Mouse (Mus musculus) E14TG2a.4 (cell line): ENCODE data around the gene Pkn1.

Experiments
- H3K27me3 ChIP-seq: 2 replicates; pipeline ENCODE4 v1.6.1; 2014; ENCODE audit warnings: low read length, control low read depth; ENCODE audit not compliant: insufficient read depth
- H3K36me3 ChIP-seq: 2 replicates; pipeline ENCODE4 v1.6.1; 2014; ENCODE audit warnings: low read length, control low read depth; ENCODE audit not compliant: insufficient read depth
- H3K4me1 ChIP-seq: replicated peaks from 2 replicates; pipeline ENCODE4 v1.6.1; 2014; ENCODE audit warnings: low read depth, low read length, control low read depth
- H3K4me3 ChIP-seq: replicated peaks from 2 replicates; pipeline ENCODE4 v1.5.1; 2014; ENCODE audit warnings: mild to moderate bottlenecking, low read length
- H3K9me3 ChIP-seq: 2 replicates; pipeline ENCODE4 v1.6.1; 2014; ENCODE audit warnings: low read length, control low read depth
- CTCF ChIP-seq: conservative IDR thresholded peaks from 2 replicates; pipeline ENCODE4 v1.5.1; 2014; ENCODE audit warnings: low read length
- NANOG ChIP-seq: IDR thresholded peaks from 2 replicates; pipeline ENCODE4 v1.6.1; 2014; ENCODE audit warnings: borderline replicate concordance, low read length, mixed read lengths
- POU5F1 ChIP-seq: IDR thresholded peaks from 2 replicates; pipeline ENCODE4 v1.6.1; 2014; ENCODE audit warnings: low read length, borderline replicate concordance

Pkn1 gene

GRCm38 (mm10) chr8:83739711-83740468 is 40.9 kb upstream of the Pkn1 start:
- TF ChIP-seq CTCF: no peak
- no peak for TF ChIP-seq POU5F1
- TF ChIP-seq NANOG: no peak; the same call in 1 of the 2 replicates
- H3K4me1 ChIP-seq: peaks cover 89% of the 10 kb centered on the region
- H3K9me3 ChIP-seq: no peaks in the 10 kb centered on the region
- no peaks in the 10 kb centered on the region for H3K27me3 ChIP-seq
- peak overlapping the region; percentile 85 for H3K4me3 ChIP-seq
- H3K36me3 ChIP-seq: peaks cover 26% of the 10 kb centered on the region

DNA sequence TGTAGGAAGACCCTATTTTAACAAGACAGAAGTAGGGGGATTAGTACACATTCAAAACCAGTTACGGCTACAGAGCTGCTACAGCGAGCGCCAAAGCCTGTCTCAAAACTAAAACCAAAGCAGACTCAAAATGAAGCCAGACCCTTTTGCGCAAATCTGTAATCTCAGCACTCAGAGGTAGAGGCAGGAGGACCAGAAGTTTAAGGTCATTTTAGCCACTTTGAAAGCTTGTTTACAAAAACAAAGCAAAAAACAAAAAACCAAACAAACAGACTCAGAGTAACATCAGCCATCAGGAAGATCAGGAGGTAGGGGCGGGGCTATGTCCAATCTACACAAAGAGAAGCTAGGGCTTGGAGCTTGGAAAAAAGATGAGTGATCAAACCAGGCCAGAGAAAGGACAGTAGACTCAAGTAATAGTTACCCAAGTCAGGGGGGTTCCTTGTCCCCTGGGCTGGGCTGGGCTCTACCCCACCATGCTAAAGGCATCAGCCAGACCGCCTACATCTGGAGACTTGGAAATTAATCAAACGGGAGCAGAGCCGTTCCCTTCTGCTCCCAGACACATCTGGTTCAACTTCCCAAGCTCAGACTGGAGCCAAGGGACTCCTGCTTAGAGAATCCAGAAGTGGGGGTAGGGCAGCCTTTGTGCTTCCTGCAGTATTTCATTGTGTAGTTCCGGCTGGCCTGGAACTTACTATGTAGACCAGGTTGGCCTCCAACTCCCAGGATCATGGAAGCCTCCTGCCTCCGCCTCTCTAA is 40.2 kb upstream of the Pkn1 start:
- Histone ChIP-seq H3K36me3 (peaks cover 34% of the 10 kb centered on the region), H3K4me1 (peaks cover 89% of the 10 kb centered on the region), H3K9me3 (no peaks in the 10 kb centered on the region), H3K4me3 (peak overlapping the region; percentile 85), H3K27me3 (no peaks in the 10 kb centered on the region)
- TF ChIP-seq POU5F1 (no peak), NANOG (no peak), CTCF (no peak)

DNA sequence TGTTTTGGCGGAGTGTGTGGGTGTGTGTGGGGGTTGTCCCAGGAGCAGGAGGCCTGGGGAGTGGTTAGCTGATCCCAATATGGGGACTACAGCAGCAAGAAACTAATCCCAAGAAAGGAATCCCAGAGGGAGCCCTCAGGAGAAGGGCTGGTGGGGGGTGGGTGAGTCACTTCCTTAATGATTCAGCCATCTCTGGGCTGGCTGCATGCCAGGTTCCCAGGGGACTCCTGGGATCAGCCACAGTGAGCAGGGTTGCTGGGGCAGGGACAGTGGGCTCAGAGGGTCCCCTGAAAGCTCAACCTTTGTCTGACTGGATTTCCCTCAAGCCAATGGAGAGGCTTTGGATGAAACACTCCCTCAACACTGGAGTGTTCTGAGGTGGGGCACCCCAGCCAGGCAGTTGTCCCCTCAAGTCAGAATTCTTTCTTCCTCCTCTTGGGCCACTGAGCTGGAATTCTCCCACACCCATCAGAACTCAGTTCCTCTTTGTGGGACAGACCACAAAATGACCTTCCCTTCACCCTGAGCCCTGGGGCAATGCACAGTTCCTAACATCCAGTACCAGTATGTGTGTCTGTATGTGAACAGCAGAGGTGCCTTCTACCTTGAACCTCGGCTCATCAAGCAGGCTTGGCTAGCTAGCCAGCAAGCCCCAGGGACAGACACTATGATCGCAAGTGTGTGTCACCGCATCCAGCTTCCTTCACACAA is 39.0 kb upstream of the Pkn1 start:
- peaks cover 93% of the 10 kb centered on the region for H3K4me1 ChIP-seq
- TF ChIP-seq NANOG: no peak
- TF ChIP-seq POU5F1: no peak
- TF ChIP-seq CTCF: no peak
- H3K9me3 ChIP-seq: no peaks in the 10 kb centered on the region
- H3K27me3 ChIP-seq: no peaks in the 10 kb centered on the region
- H3K36me3 ChIP-seq: peaks cover 45% of the 10 kb centered on the region
- H3K4me3 ChIP-seq: peak overlapping the region; percentile 85

GRCm38 (mm10) chr8:83737346-83737745 is 38.4 kb upstream of the Pkn1 start:
- Histone ChIP-seq H3K4me1 (peaks cover 88% of the 10 kb centered on the region), H3K4me3 (peak overlapping the region; percentile 85; the same call in 1 of the 2 replicates), H3K9me3 (no peaks in the 10 kb centered on the region), H3K36me3 (peaks cover 52% of the 10 kb centered on the region), H3K27me3 (no peaks in the 10 kb centered on the region)
- no peak for TF ChIP-seq POU5F1
- no peak for TF ChIP-seq NANOG
- TF ChIP-seq CTCF: peak; percentile 68

DNA sequence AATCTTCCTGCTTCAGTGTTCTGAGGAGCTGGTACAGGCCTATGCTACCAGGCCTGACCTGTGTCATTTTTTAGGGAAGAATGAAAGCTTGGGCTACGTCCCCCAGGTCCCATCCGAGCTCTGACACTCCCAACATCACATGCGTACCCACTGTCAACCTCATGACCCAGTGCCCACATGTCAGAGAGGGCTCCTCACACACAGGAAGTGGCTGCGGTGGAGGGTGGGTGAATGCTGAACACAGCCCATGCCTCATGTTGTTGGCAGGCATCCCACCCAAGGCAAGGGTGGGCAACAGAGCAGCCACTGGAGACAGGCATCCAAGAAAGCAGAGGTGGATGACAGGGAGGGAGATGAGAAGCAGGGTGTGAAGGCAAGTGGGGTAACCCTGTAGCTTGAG is 37.7 kb upstream of the Pkn1 start:
- H3K4me3 ChIP-seq: no peak overlapping the region
- peaks cover 88% of the 10 kb centered on the region for H3K4me1 ChIP-seq
- no peaks in the 10 kb centered on the region for H3K27me3 ChIP-seq
- TF ChIP-seq POU5F1 (no peak), CTCF (no peak), NANOG (no peak)
- peaks cover 58% of the 10 kb centered on the region for H3K36me3 ChIP-seq
- H3K9me3 ChIP-seq: no peaks in the 10 kb centered on the region; the same call in 1 of the 2 replicates

DNA sequence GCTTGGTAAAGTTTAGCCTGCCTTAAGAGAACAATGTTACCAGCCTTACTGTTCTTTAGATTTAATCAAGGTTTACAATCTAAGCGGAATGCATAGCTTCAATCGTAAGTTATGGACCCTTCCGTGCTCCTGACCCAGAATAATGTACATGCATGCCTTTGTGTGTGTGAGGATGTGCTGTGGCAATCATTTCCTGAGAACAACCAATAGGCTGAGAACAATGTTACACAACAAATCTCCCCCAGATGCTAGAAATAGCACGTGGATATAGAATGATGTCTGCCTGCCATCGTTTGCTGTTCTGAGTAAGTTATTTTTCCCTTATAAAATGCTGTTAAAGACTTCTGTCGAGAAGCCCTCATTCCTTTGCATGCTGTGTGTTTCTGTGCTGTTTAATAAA is 33.9 kb upstream of the Pkn1 start:
- no peaks in the 10 kb centered on the region for H3K27me3 ChIP-seq
- H3K4me1 ChIP-seq: peaks cover 66% of the 10 kb centered on the region
- TF ChIP-seq CTCF: no peak
- no peak for TF ChIP-seq POU5F1
- no peak for TF ChIP-seq NANOG
- H3K4me3 ChIP-seq: no peak overlapping the region
- H3K36me3 ChIP-seq: peaks cover 96% of the 10 kb centered on the region
- no peaks in the 10 kb centered on the region; the same call in 1 of the 2 replicates for H3K9me3 ChIP-seq

- H3K27me3 ChIP-seq: no peaks in the 10 kb centered on the region
- peaks cover 99% of the 10 kb centered on the region for H3K36me3 ChIP-seq
- no peaks in the 10 kb centered on the region; the same call in 1 of the 2 replicates for H3K9me3 ChIP-seq
- H3K4me3 ChIP-seq: no peak overlapping the region
- peaks cover 59% of the 10 kb centered on the region for H3K4me1 ChIP-seq
- no peak for TF ChIP-seq NANOG
- TF ChIP-seq CTCF: no peak
- TF ChIP-seq POU5F1: no peak
These were observed 32.9 kb upstream of the Pkn1 start for GRCm38 (mm10) chr8:83731906-83732305.
